Mouse (Mus musculus): ENCODE measurements at regions not wholly inside any gene's neighbourhood (a gene's known extent, or its start where the extent isn't known, plus 50 kb on each side); places are given as distances from the start of the nearest gene placed in this dataset.

DNA sequence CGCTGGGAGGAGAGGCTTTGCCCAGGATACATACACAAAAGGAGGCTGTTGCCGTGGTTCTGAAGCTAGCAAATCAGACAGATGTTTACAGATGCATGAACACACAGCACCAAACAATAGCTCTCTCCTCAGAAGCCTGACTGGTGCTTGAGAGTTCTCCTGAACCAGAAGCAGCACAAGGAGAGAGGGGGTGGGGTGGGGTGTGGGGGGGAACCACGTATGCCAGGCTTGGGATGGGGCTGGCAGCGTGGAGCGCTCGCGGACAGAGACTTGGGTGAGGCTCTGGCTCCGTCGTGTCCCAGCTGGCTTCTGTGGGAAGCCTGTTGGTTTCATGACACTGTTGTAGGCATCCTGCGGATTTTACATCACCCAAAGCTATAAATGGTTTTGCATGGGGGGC lies 55.1 kb upstream of the Acbd6 start:
- TF ChIP-seq ZC3H11A (IDR thresholded peaks at IDR 0.05; ENCODE audit: borderline replicate concordance, low read depth, low read length) = no peak
- no peak for TF ChIP-seq ZNF384 (IDR thresholded peaks at IDR 0.05; ENCODE audit: low read depth, low read length)
- TF ChIP-seq MAFK (IDR thresholded peaks at IDR 0.05; ENCODE audit: insufficient read depth, low read depth, low read length) = no peak

All from ES-E14 (cell line).